Comparison of ENCODE assay signal across 7 mouse cellular contexts in genomic region chr9:110879998-110880561, GRCm38 (mm10). TPM values are rescaled to one million over a fixed set of nuclear protein-coding genes. Genes with fewer than 3 reads are reported as not detected.
DNase-seq lines count a peak whose midpoint lies in the region; ATAC-seq and TF ChIP-seq lines count a peak whose summit lies in the region.

Gene Tmie, minus strand, starts transcription at chr9:110880113.

- peak within 1 kb of the TSS; percentile 93 for H3K4me2 ChIP-seq in limb, embryonic 14.5 days (replicated peaks; ENCODE audit: low read depth, low read length, severe bottlenecking)
- H3K4me2 ChIP-seq in midbrain, embryonic 13.5 days (replicated peaks): peak within 1 kb of the TSS; percentile 77

- no peak for TF ChIP-seq POLR2A in bone marrow macrophage, adult 2 months (IDR thresholded peaks at IDR 0.05; ENCODE audit: borderline replicate concordance, low read depth, low read length)
- TF ChIP-seq POLR2A in limb, embryonic 14.5 days (IDR thresholded peaks at IDR 0.05; ENCODE audit: borderline replicate concordance, extremely low read depth, insufficient read depth, insufficient read length): no peak

- no peaks in the 10 kb centered on the region for H3K36me3 ChIP-seq in limb, embryonic 14.5 days (ENCODE audit: control insufficient read depth, insufficient read depth, low read length)
- no peaks in the 10 kb centered on the region for H3K36me3 ChIP-seq in midbrain, embryonic 13.5 days

- no peak for TF ChIP-seq CTCF in bone marrow macrophage, adult 2 months (IDR thresholded peaks at IDR 0.05; ENCODE audit: low read depth, low read length)

- no peaks in the 10 kb centered on the region for H3K9me3 ChIP-seq in limb, embryonic 14.5 days (ENCODE audit: control insufficient read depth, low read length)
- no peaks in the 10 kb centered on the region for H3K9me3 ChIP-seq in midbrain, embryonic 13.5 days

- H3K4me1 ChIP-seq in bone marrow macrophage, adult 2 months (ENCODE audit: control insufficient read depth, insufficient read depth, low read length): peaks cover 29% of the 10 kb centered on the region
- peaks cover 12% of the 10 kb centered on the region; the same call in 1 of the 2 replicates for H3K4me1 ChIP-seq in limb, embryonic 14.5 days (ENCODE audit: control insufficient read depth, insufficient read depth, low read length)
- peaks cover 18% of the 10 kb centered on the region for H3K4me1 ChIP-seq in midbrain, embryonic 13.5 days (replicated peaks)

- ATAC-seq in inflammation-experienced regulatory T-cells, adult 6 months: peak; percentile 85
- peak; percentile 82 for ATAC-seq in limb, embryonic 14.5 days (ENCODE audit: low FRiP score, low read depth)
- ATAC-seq in midbrain, embryonic 13.5 days: no peak

- under 1% methylated on average over 39 of the region's 57 CpGs for WGBS in limb, embryonic 14.5 days
- WGBS in midbrain, embryonic 13.5 days: under 1% methylated on average over 52 of the region's 57 CpGs

- no peak within 1 kb of the TSS for H3K27ac ChIP-seq in bone marrow macrophage, adult 2 months (ENCODE audit: insufficient read depth, low read depth, low read length)
- H3K27ac ChIP-seq in limb, embryonic 14.5 days (replicated peaks; ENCODE audit: low read depth, low read length): no peak within 1 kb of the TSS
- no peak within 1 kb of the TSS for H3K27ac ChIP-seq in midbrain, embryonic 13.5 days

- H3K27me3 ChIP-seq in limb, embryonic 14.5 days (ENCODE audit: control insufficient read depth, insufficient read depth, low read length): peaks cover 11% of the 10 kb centered on the region; the same call in 1 of the 2 replicates
- peaks cover 49% of the 10 kb centered on the region for H3K27me3 ChIP-seq in midbrain, embryonic 13.5 days

- peak within 1 kb of the TSS; percentile 85 for H3K4me3 ChIP-seq in bone marrow macrophage, adult 2 months (ENCODE audit: insufficient read depth, low read length)
- peak within 1 kb of the TSS; percentile 58 for H3K4me3 ChIP-seq in limb, embryonic 14.5 days (replicated peaks; ENCODE audit: low read length)
- peak within 1 kb of the TSS; percentile 45 for H3K4me3 ChIP-seq in midbrain, embryonic 13.5 days (replicated peaks)

- DNase-seq in Muller cell, postnatal 12 days (ENCODE audit: inconsistent ontology term): peak; percentile 80
- DNase-seq in gastrocnemius, postnatal 4 days (ENCODE audit: low spot score in 2 of 2): peak; percentile 30 to 62
- DNase-seq in limb, embryonic 14.5 days (ENCODE audit: low spot score): peak; percentile 33
- DNase-seq in spleen, postnatal 36 days (ENCODE audit: low spot score in 2 of 2): peak; percentile 55 to 65

- peak within 1 kb of the TSS; percentile 57 for H3K9ac ChIP-seq in limb, embryonic 14.5 days (ENCODE audit: low read depth, low read length, severe bottlenecking)
- H3K9ac ChIP-seq in midbrain, embryonic 13.5 days (replicated peaks): peak within 1 kb of the TSS; percentile 54

RNA-seq across cellular contexts. Expression of gene Tmie, which starts in this region (rescaled TPM):
- polyA plus RNA-seq in bone marrow macrophage, adult 2 months (2012; ENCODE audit: insufficient read depth, insufficient read length, missing spikeins): not detected in 2 replicates
- total RNA-seq in gastrocnemius, postnatal 4 days (2021): under 1 TPM; 0.47 to 0.60 TPM
- polyA plus RNA-seq in inflammation-experienced regulatory T-cells, adult 6 months (2017; shearing (Covaris generic)): 1 to 10 TPM in 2 of 3 experiments, under 1 TPM in 1; 0.73 to 4.1 (median 2.9) TPM
- 0.61 and 0.85 TPM in 2 replicates for polyA plus RNA-seq in limb, embryonic 14.5 days (2012; rRNA removed)
- 0.37 and 0.52 TPM in 2 replicates for polyA plus RNA-seq in limb, embryonic 14.5 days (2014; fragmentation: Nextera tagmentation; extraction: Ambion mirVana)
- polyA plus RNA-seq in midbrain, embryonic 13.5 days (2015; fragmentation: Nextera tagmentation; extraction: Ambion mirVana): 0.49 and 0.74 TPM in 2 replicates

Comparison
In these comparisons a context has a peak if more than half of its experiments do, and no peak if none do; other contexts are left out.
1. Peak in DNase-seq in gastrocnemius, postnatal 4 days; RNA of the gene not detected or under 1 TPM.
2. Peak in DNase-seq, ATAC-seq, H3K4me3 ChIP-seq, H3K9ac ChIP-seq and H3K4me2 ChIP-seq in limb, embryonic 14.5 days; RNA of the gene not detected or under 1 TPM.